ENCODE assay signal across 12 mouse cellular contexts in the genomic region with DNA sequence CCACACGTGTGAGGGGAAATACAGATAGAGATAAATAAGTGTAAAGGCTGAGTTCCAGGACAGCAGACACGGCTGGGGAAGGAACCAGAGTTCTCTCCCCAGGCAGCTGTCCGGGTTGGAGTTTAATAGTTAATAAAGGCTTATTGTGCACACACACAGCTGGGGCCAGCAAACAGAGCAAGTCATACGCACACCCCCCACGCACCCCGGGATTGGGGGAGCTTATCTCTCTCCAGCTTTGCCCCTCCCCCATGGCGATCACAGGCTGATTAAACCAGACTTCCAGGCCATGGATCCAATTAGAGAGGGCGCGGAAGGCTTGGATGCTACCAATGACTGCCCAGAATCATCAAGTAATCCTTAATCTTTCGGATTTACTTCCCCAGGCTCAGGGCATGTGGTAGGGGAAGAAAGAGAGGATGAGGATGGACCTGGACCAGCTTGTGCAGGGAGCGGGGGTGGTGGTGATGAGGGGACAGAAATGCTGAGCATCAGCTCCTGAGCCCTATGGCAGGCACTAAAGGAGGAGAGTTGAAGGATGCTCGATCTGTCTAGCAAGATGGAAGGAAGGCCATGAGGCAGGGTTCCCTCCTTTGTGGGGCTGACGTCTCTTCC.
A peak's percentile ranks its signal among the peaks of the same experiment; 100 is the strongest.
DNase-seq lines count a peak whose midpoint lies in the region; ATAC-seq lines count a peak whose summit lies in the region.
"Had no signal": no experiment of that assay in that cellular context is flagged by ENCODE, and none has a peak within 500 bp of the region (broad histone marks: within the 10 kb centered on the region; RNA-seq: fewer than 3 reads in every experiment).

No protein-coding gene starts in this region.

- H3K36me3 ChIP-seq in forebrain, embryonic 12.5 days (replicated peaks), result no peaks in the 10 kb centered on the region
- H3K36me3 ChIP-seq in midbrain, embryonic 10.5 days, result no peaks in the 10 kb centered on the region

- DNase-seq in gastrocnemius, postnatal 14 days, result peak; percentile 44
- no peak for DNase-seq in gastrocnemius, postnatal 25 days
- peak; percentile 13 for DNase-seq in MN1 (ENCODE audit: low spot score)
- DNase-seq in midbrain, embryonic 10.5 days (ENCODE audit: low spot score), result peak; percentile 39
- no peak for DNase-seq in ovary, postnatal 10 days (ENCODE audit: low spot score)
- DNase-seq in cerebellum, adult 8-10 months, result no peak
- no peak for DNase-seq in adrenal gland, adult 8-10 months
- DNase-seq: kidney, adult 18-20 months; right cerebral cortex, postnatal 25 days had no signal

- H3K27me3 ChIP-seq in forebrain, embryonic 12.5 days, result 0 out of 2 replicates have a peak, but pooled peaks cover 3% of the 10 kb centered on the region
- no peaks in the 10 kb centered on the region for H3K27me3 ChIP-seq in midbrain, embryonic 10.5 days (ENCODE audit: low read depth, poor library complexity, severe bottlenecking)

- no peak overlapping the region for H3K9ac ChIP-seq in forebrain, embryonic 12.5 days
- H3K9ac ChIP-seq: liver, embryonic 14.5 days had no signal

- ATAC-seq in forebrain, embryonic 12.5 days (ENCODE audit: low FRiP score), result peak; percentile 64

- intact Hi-C loops in gastrocnemius, postnatal 14 days (cut with DNase I; ENCODE audit: low total_unique reads), result no loop called here

- no peaks in the 10 kb centered on the region for H3K9me3 ChIP-seq in forebrain, embryonic 12.5 days
- H3K9me3 ChIP-seq in midbrain, embryonic 10.5 days (replicated peaks), result no peaks in the 10 kb centered on the region

- no peak overlapping the region for H3K4me2 ChIP-seq in forebrain, embryonic 12.5 days

- peak overlapping the region; percentile 63 for H3K27ac ChIP-seq in forebrain, embryonic 12.5 days
- H3K27ac ChIP-seq in midbrain, embryonic 10.5 days (replicated peaks), result peak overlapping the region; percentile 77
- H3K27ac ChIP-seq: liver, embryonic 14.5 days had no signal

- WGBS in forebrain, embryonic 12.5 days, result 34% methylated on average over 13 of the region's 13 CpGs
- WGBS in midbrain, embryonic 10.5 days, result 54% methylated on average over 13 of the region's 13 CpGs

- peaks cover 37% of the 10 kb centered on the region for H3K4me1 ChIP-seq in forebrain, embryonic 12.5 days
- H3K4me1 ChIP-seq in midbrain, embryonic 10.5 days, result peaks cover 53% of the 10 kb centered on the region

- H3K4me3 ChIP-seq in forebrain, embryonic 12.5 days (replicated peaks), result no peak overlapping the region
- no peak overlapping the region for H3K4me3 ChIP-seq in midbrain, embryonic 10.5 days
- H3K4me3 ChIP-seq: erythroblast, embryonic 14.5 days had no signal

Comparison
In these comparisons a context has a peak if more than half of its experiments do, and no peak if none do; other contexts are left out.
1. DNase-seq: peak in gastrocnemius, postnatal 14 days (single experiment), MN1 (single experiment) and midbrain, embryonic 10.5 days (single experiment); none in gastrocnemius, postnatal 25 days (single experiment), ovary, postnatal 10 days (single experiment), cerebellum, adult 8-10 months (single experiment) and adrenal gland, adult 8-10 months (single experiment).